Mouse (Mus musculus): ENCODE data around the gene E130308A19Rik. TPM values are rescaled to one million over a fixed set of nuclear protein-coding genes. Genes with fewer than 3 reads are reported as not detected.

E130308A19Rik gene
- polyA plus RNA-seq, 1 experiment from 2014 or later: 24.1 TPM

GRCm38 (mm10) chr4:59739321-59739720 lies 113.3 kb downstream of the E130308A19Rik start:
- Histone ChIP-seq H3K4me1 (replicated peaks; ENCODE audit: control insufficient read depth, insufficient read depth, low read length) (no peaks in the 10 kb centered on the region), H3K36me3 (ENCODE audit: control insufficient read depth, insufficient read depth, low read length) (no peaks in the 10 kb centered on the region), H3K4me3 (ENCODE audit: low read depth, low read length) (no peak overlapping the region), H3K9ac (ENCODE audit: low read length) (no peak overlapping the region), H3K27ac (ENCODE audit: low read depth) (no peak overlapping the region), H3K9me3 (ENCODE audit: control insufficient read depth, low read length) (no peaks in the 10 kb centered on the region), H3K27me3 (replicated peaks; ENCODE audit: control insufficient read depth, insufficient read depth, low read length) (no peaks in the 10 kb centered on the region), H3K4me2 (ENCODE audit: low read length) (no peak overlapping the region)
- DNase-seq (ENCODE audit: low spot score) (peak; percentile 47), ATAC-seq (replicated peaks; ENCODE audit: low FRiP score, low TSS enrichment, low read depth) (no peak)
- WGBS: 98% methylated on average over 4 of the region's 4 CpGs

- H3K4me2 ChIP-seq (ENCODE audit: low read length): no peak overlapping the region
- H3K9ac ChIP-seq (ENCODE audit: low read length): no peak overlapping the region
- no peaks in the 10 kb centered on the region for H3K4me1 ChIP-seq (replicated peaks; ENCODE audit: control insufficient read depth, insufficient read depth, low read length)
- no peak overlapping the region for H3K27ac ChIP-seq (ENCODE audit: low read depth)
- H3K27me3 ChIP-seq (replicated peaks; ENCODE audit: control insufficient read depth, insufficient read depth, low read length): no peaks in the 10 kb centered on the region
- no peaks in the 10 kb centered on the region for H3K36me3 ChIP-seq (ENCODE audit: control insufficient read depth, insufficient read depth, low read length)
- ATAC-seq (replicated peaks; ENCODE audit: low FRiP score, low TSS enrichment, low read depth) (no peak), DNase-seq (ENCODE audit: low spot score) (peak; percentile 35)
- 58% methylated on average over 2 of the region's 2 CpGs for WGBS
- H3K9me3 ChIP-seq (ENCODE audit: control insufficient read depth, low read length): no peaks in the 10 kb centered on the region
- H3K4me3 ChIP-seq (ENCODE audit: low read depth, low read length): no peak overlapping the region
Measured at GRCm38 (mm10) chr4:59739882-59740281, 113.9 kb downstream of the E130308A19Rik start.

GRCm38 (mm10) chr4:59753491-59754140 lies 127.6 kb downstream of the E130308A19Rik start:
- Histone ChIP-seq H3K4me1 (replicated peaks; ENCODE audit: control insufficient read depth, insufficient read depth, low read length) (no peaks in the 10 kb centered on the region), H3K9me3 (ENCODE audit: control insufficient read depth, low read length) (no peaks in the 10 kb centered on the region), H3K9ac (ENCODE audit: low read length) (no peak overlapping the region), H3K4me3 (ENCODE audit: low read depth, low read length) (no peak overlapping the region), H3K4me2 (ENCODE audit: low read length) (no peak overlapping the region), H3K27ac (ENCODE audit: low read depth) (no peak overlapping the region), H3K36me3 (ENCODE audit: control insufficient read depth, insufficient read depth, low read length) (no peaks in the 10 kb centered on the region), H3K27me3 (replicated peaks; ENCODE audit: control insufficient read depth, insufficient read depth, low read length) (no peaks in the 10 kb centered on the region)
- DNase-seq (ENCODE audit: low spot score) (peak; percentile 43), ATAC-seq (replicated peaks; ENCODE audit: low FRiP score, low TSS enrichment, low read depth) (no peak)
- WGBS: 83% methylated on average over 13 of the region's 13 CpGs

GRCm38 (mm10) chr4:59756332-59757082 lies 130.5 kb downstream of the E130308A19Rik start:
- H3K36me3 ChIP-seq (ENCODE audit: control insufficient read depth, insufficient read depth, low read length): no peaks in the 10 kb centered on the region
- no peak for DNase-seq (ENCODE audit: low spot score)

GRCm38 (mm10) chr4:59757452-59758435 lies 131.7 kb downstream of the E130308A19Rik start:
- Histone ChIP-seq H3K4me2 (ENCODE audit: low read length) (no peak overlapping the region), H3K4me3 (ENCODE audit: low read depth, low read length) (no peak overlapping the region), H3K4me1 (replicated peaks; ENCODE audit: control insufficient read depth, insufficient read depth, low read length) (no peaks in the 10 kb centered on the region), H3K27me3 (replicated peaks; ENCODE audit: control insufficient read depth, insufficient read depth, low read length) (no peaks in the 10 kb centered on the region), H3K9me3 (ENCODE audit: control insufficient read depth, low read length) (no peaks in the 10 kb centered on the region), H3K9ac (ENCODE audit: low read length) (no peak overlapping the region), H3K36me3 (ENCODE audit: control insufficient read depth, insufficient read depth, low read length) (no peaks in the 10 kb centered on the region), H3K27ac (ENCODE audit: low read depth) (no peak overlapping the region)
- WGBS: 71% methylated on average over 12 of the region's 12 CpGs
- ATAC-seq (replicated peaks; ENCODE audit: low FRiP score, low TSS enrichment, low read depth) (no peak), DNase-seq (ENCODE audit: low spot score) (peak; percentile 34)

More at GRCm38 (mm10) chr4:59756332-59757082, 130.5 kb downstream of the E130308A19Rik start:
- no peaks in the 10 kb centered on the region for H3K4me1 ChIP-seq (replicated peaks; ENCODE audit: control insufficient read depth, insufficient read depth, low read length)
- no peak overlapping the region for H3K9ac ChIP-seq (ENCODE audit: low read length)
- ATAC-seq (replicated peaks; ENCODE audit: low FRiP score, low TSS enrichment, low read depth): no peak
- WGBS: 82% methylated on average over 9 of the region's 9 CpGs
- H3K9me3 ChIP-seq (ENCODE audit: control insufficient read depth, low read length): no peaks in the 10 kb centered on the region
- H3K4me2 ChIP-seq (ENCODE audit: low read length): no peak overlapping the region
- no peak overlapping the region for H3K27ac ChIP-seq (ENCODE audit: low read depth)
- H3K4me3 ChIP-seq (ENCODE audit: low read depth, low read length): no peak overlapping the region
- H3K27me3 ChIP-seq (replicated peaks; ENCODE audit: control insufficient read depth, insufficient read depth, low read length): no peaks in the 10 kb centered on the region

GRCm38 (mm10) chr4:59760016-59760415 lies 134.0 kb downstream of the E130308A19Rik start:
- DNase-seq (ENCODE audit: low spot score) (peak; percentile 50), ATAC-seq (replicated peaks; ENCODE audit: low FRiP score, low TSS enrichment, low read depth) (no peak)
- H3K36me3 ChIP-seq (ENCODE audit: control insufficient read depth, insufficient read depth, low read length): no peaks in the 10 kb centered on the region
- 68% methylated on average over 4 of the region's 4 CpGs for WGBS
- no peak overlapping the region for H3K27ac ChIP-seq (ENCODE audit: low read depth)
- H3K27me3 ChIP-seq (replicated peaks; ENCODE audit: control insufficient read depth, insufficient read depth, low read length): no peaks in the 10 kb centered on the region
- no peak overlapping the region for H3K4me3 ChIP-seq (ENCODE audit: low read depth, low read length)
- H3K4me2 ChIP-seq (ENCODE audit: low read length): no peak overlapping the region
- no peaks in the 10 kb centered on the region for H3K9me3 ChIP-seq (ENCODE audit: control insufficient read depth, low read length)
- H3K9ac ChIP-seq (ENCODE audit: low read length): no peak overlapping the region
- H3K4me1 ChIP-seq (replicated peaks; ENCODE audit: control insufficient read depth, insufficient read depth, low read length): no peaks in the 10 kb centered on the region

- no peak overlapping the region for H3K4me2 ChIP-seq (ENCODE audit: low read length)
- H3K9ac ChIP-seq (ENCODE audit: low read length): no peak overlapping the region
- H3K36me3 ChIP-seq (ENCODE audit: control insufficient read depth, insufficient read depth, low read length): no peaks in the 10 kb centered on the region
- no peak overlapping the region for H3K27ac ChIP-seq (ENCODE audit: low read depth)
- DNase-seq (ENCODE audit: low spot score): peak; percentile 70
- no peak for ATAC-seq (replicated peaks; ENCODE audit: low FRiP score, low TSS enrichment, low read depth)
- 58% methylated on average over 10 of the region's 10 CpGs for WGBS
- H3K4me3 ChIP-seq (ENCODE audit: low read depth, low read length): no peak overlapping the region
- no peaks in the 10 kb centered on the region for H3K9me3 ChIP-seq (ENCODE audit: control insufficient read depth, low read length)
- H3K4me1 ChIP-seq (replicated peaks; ENCODE audit: control insufficient read depth, insufficient read depth, low read length): 0 out of 2 replicates have a peak, but pooled peaks cover 6% of the 10 kb centered on the region
- no peaks in the 10 kb centered on the region for H3K27me3 ChIP-seq (replicated peaks; ENCODE audit: control insufficient read depth, insufficient read depth, low read length)
Measured at GRCm38 (mm10) chr4:59760636-59761364, 134.8 kb downstream of the E130308A19Rik start.

GRCm38 (mm10) chr4:59761365-59761729 lies 135.3 kb downstream of the E130308A19Rik start:
- whole genome bisulfite sequencing: 74% methylated on average over 4 of the region's 4 CpGs
- H3K4me3 ChIP-seq (ENCODE audit: low read depth, low read length): no peak overlapping the region
- H3K9me3 ChIP-seq (ENCODE audit: control insufficient read depth, low read length): no peaks in the 10 kb centered on the region
- 0 out of 2 replicates have a peak, but pooled peaks cover 9% of the 10 kb centered on the region for H3K4me1 ChIP-seq (replicated peaks; ENCODE audit: control insufficient read depth, insufficient read depth, low read length)
- no peak overlapping the region for H3K9ac ChIP-seq (ENCODE audit: low read length)
- DNase-seq (ENCODE audit: low spot score) (no peak), ATAC-seq (replicated peaks; ENCODE audit: low FRiP score, low TSS enrichment, low read depth) (no peak)
- no peaks in the 10 kb centered on the region for H3K36me3 ChIP-seq (ENCODE audit: control insufficient read depth, insufficient read depth, low read length)
- H3K27me3 ChIP-seq (replicated peaks; ENCODE audit: control insufficient read depth, insufficient read depth, low read length): no peaks in the 10 kb centered on the region
- no peak overlapping the region for H3K4me2 ChIP-seq (ENCODE audit: low read length)
- no peak overlapping the region for H3K27ac ChIP-seq (ENCODE audit: low read depth)

All from intestine, embryonic 14.5 days (tissue).